Mouse (Mus musculus) stomach, postnatal 0 days (tissue): Measurements from ENCODE around the gene Col11a2. TPM values are rescaled to one million over a fixed set of nuclear protein-coding genes. Genes with fewer than 3 reads are reported as not detected.
A peak's percentile ranks its signal among the peaks of the same experiment; 100 is the strongest.

Source experiments
- ATAC-seq: fragments of 200-750 bp; cut with Nextera tagmentation; 2 replicates; pipeline ENCODE4 v1.8.0; 2017; ENCODE audit not compliant: low FRiP score, low TSS enrichment
- DNase-seq: peaks from one replicate; pipeline ENCODE4 v3.0.0-alpha.2; 2016; ENCODE audit warnings: low spot score
- H3K27ac ChIP-seq: fragments of 300-500 bp; sonication (generic); replicated peaks from 2 replicates; pipeline ENCODE4 v1.5.1; 2014; ENCODE audit warnings: mild to moderate bottlenecking, control low read depth
- H3K27me3 ChIP-seq: fragments of 300-500 bp; sonication (generic); 2 replicates; pipeline ENCODE4 v1.6.1; 2014; ENCODE audit warnings: low read length; ENCODE audit not compliant: control insufficient read depth, insufficient read depth
- H3K36me3 ChIP-seq: fragments of 300-500 bp; sonication (generic); 2 replicates; pipeline ENCODE4 v1.6.1; 2014; ENCODE audit warnings: low read length, mixed read lengths; ENCODE audit not compliant: control insufficient read depth, insufficient read depth
- H3K4me1 ChIP-seq: fragments of 300-500 bp; sonication (generic); replicated peaks from 2 replicates; pipeline ENCODE4 v1.6.1; 2014; ENCODE audit warnings: antibody characterized with exemption; ENCODE audit not compliant: control insufficient read depth, insufficient read depth
- H3K4me2 ChIP-seq: fragments of 300-500 bp; sonication (generic); replicated peaks from 2 replicates; pipeline ENCODE4 v1.6.1; 2014; ENCODE audit warnings: low read depth, mild to moderate bottlenecking, control low read depth, moderate library complexity
- H3K4me3 ChIP-seq: fragments of 300-500 bp; sonication (generic); 2 replicates; pipeline ENCODE4 v1.5.1; 2014; ENCODE audit warnings: low read depth, low read length, control low read depth
- H3K9ac ChIP-seq: fragments of 300-500 bp; sonication (generic); 2 replicates; pipeline ENCODE4 v1.6.1; 2014; ENCODE audit warnings: mild to moderate bottlenecking, low read length, control low read depth, mixed read lengths
- H3K9me3 ChIP-seq: fragments of 300-500 bp; sonication (generic); 2 replicates; pipeline ENCODE4 v1.6.1; 2016; ENCODE audit warnings: low read length; ENCODE audit not compliant: control insufficient read depth
- CTCF ChIP-seq: IDR thresholded peaks from 2 replicates; pipeline ENCODE4 v1.5.1; 2016; ENCODE audit warnings: antibody characterized with exemption, low read depth, mild to moderate bottlenecking, moderate library complexity
- EP300 ChIP-seq: optimal IDR thresholded peaks from 2 replicates; pipeline ENCODE3; 2016; ENCODE audit warnings: antibody characterized with exemption
- WGBS: fragments of 180-500 bp; shearing (Covaris S2); extraction: QIAGEN DNeasy Blood & Tissue Kit; methylation state at CpG from one replicate; pipeline ENCODE4 v1.1.7; 2014; 5-methylcytosine and 5-hydroxymethylcytosine counted together
- polyA plus RNA-seq: library from polyadenylated mRNA; unstranded; fragments of >200 nt; fragmentation: Nextera tagmentation; extraction: Ambion mirVana; gene quantifications from 2 replicates; pipeline ENCODE4 v1.2.1, GENCODE M21; 2015

Gene Col11a2
- polyA plus RNA-seq, 1 experiment from 2014 or later, result 0.18 TPM

- TF ChIP-seq EP300 (no peak), CTCF (no peak)
- Histone ChIP-seq H3K36me3 (peaks cover 19% of the 10 kb centered on the region), H3K9me3 (no peaks in the 10 kb centered on the region), H3K4me1 (peaks cover 4% of the 10 kb centered on the region), H3K27me3 (no peaks in the 10 kb centered on the region), H3K4me2 (peak overlapping the region; percentile 72), H3K27ac (peak overlapping the region; percentile 93), H3K9ac (peak overlapping the region; percentile 92), H3K4me3 (peak overlapping the region; percentile 85)
- DNase-seq, result no peak
- ATAC-seq, result no peak
- 1% methylated on average over 56 of the region's 57 CpGs for WGBS
These were observed 14.1 kb upstream of the Col11a2 start for GRCm38 (mm10) chr17:34024861-34025755.

GRCm38 (mm10) chr17:34025756-34026151 is 13.5 kb upstream of the Col11a2 start:
- ATAC-seq, result no peak

GRCm38 (mm10) chr17:34026221-34026620 is 13.0 kb upstream of the Col11a2 start:
- no peak for DNase-seq
- Histone ChIP-seq H3K36me3 (peaks cover 19% of the 10 kb centered on the region), H3K9me3 (no peaks in the 10 kb centered on the region), H3K9ac (no peak overlapping the region; the same call in 1 of the 2 replicates), H3K4me2 (no peak overlapping the region), H3K27ac (no peak overlapping the region), H3K27me3 (no peaks in the 10 kb centered on the region), H3K4me1 (peaks cover 7% of the 10 kb centered on the region), H3K4me3 (no peak overlapping the region)
- WGBS, result 57% methylated on average over 2 of the region's 2 CpGs
- TF ChIP-seq CTCF (no peak), EP300 (no peak)
- ATAC-seq, result no peak

More at GRCm38 (mm10) chr17:34025756-34026151, 13.5 kb upstream of the Col11a2 start:
- H3K4me3 ChIP-seq, result no peak overlapping the region
- peak overlapping the region; percentile 72 for H3K4me2 ChIP-seq
- H3K9me3 ChIP-seq, result no peaks in the 10 kb centered on the region
- TF ChIP-seq CTCF (no peak), EP300 (no peak)
- H3K4me1 ChIP-seq, result peaks cover 7% of the 10 kb centered on the region
- H3K27me3 ChIP-seq, result no peaks in the 10 kb centered on the region
- H3K27ac ChIP-seq, result no peak overlapping the region
- no peak for DNase-seq
- 32% methylated on average over 7 of the region's 7 CpGs for WGBS
- H3K36me3 ChIP-seq, result peaks cover 19% of the 10 kb centered on the region
- H3K9ac ChIP-seq, result peak overlapping the region; percentile 92; the same call in 1 of the 2 replicates

- no peaks in the 10 kb centered on the region for H3K27me3 ChIP-seq
- ATAC-seq, result no peak
- DNase-seq, result peak; percentile 30
- WGBS, result 14% methylated on average over 36 of the region's 36 CpGs
- peak overlapping the region; percentile 64 for H3K4me3 ChIP-seq
- peaks cover 7% of the 10 kb centered on the region for H3K4me1 ChIP-seq
- H3K36me3 ChIP-seq, result peaks cover 19% of the 10 kb centered on the region
- TF ChIP-seq CTCF, result no peak
- no peak for TF ChIP-seq EP300
- H3K4me2 ChIP-seq, result peak overlapping the region; percentile 92
- H3K9me3 ChIP-seq, result no peaks in the 10 kb centered on the region
- H3K27ac ChIP-seq, result peak overlapping the region; percentile 71
- peak overlapping the region; percentile 64 for H3K9ac ChIP-seq
These were observed 12.2 kb upstream of the Col11a2 start for GRCm38 (mm10) chr17:34026917-34027655.

- Histone ChIP-seq H3K27ac (peak within 1 kb of the TSS; percentile 71), H3K27me3 (no peaks in the 10 kb centered on the region), H3K36me3 (peaks cover 19% of the 10 kb centered on the region), H3K4me2 (peak within 1 kb of the TSS; percentile 92), H3K9me3 (no peaks in the 10 kb centered on the region), H3K4me1 (peaks cover 7% of the 10 kb centered on the region), H3K4me3 (peak within 1 kb of the TSS; percentile 64), H3K9ac (peak within 1 kb of the TSS; percentile 64)
- ATAC-seq, result peak; percentile 63
- WGBS, result under 1% methylated on average over 49 of the region's 49 CpGs
- no peak for TF ChIP-seq EP300
- peak; percentile 51 for TF ChIP-seq CTCF
- peak; percentile 92 for DNase-seq
These were observed 11.5 kb upstream of the Col11a2 start, which contains the start of gene H2-Ke6 for GRCm38 (mm10) chr17:34027656-34028223. H2-Ke6 (minus strand) TSS chr17:34028060.
